ENCODE assay signal across 9 mouse cellular contexts in the genomic region with DNA sequence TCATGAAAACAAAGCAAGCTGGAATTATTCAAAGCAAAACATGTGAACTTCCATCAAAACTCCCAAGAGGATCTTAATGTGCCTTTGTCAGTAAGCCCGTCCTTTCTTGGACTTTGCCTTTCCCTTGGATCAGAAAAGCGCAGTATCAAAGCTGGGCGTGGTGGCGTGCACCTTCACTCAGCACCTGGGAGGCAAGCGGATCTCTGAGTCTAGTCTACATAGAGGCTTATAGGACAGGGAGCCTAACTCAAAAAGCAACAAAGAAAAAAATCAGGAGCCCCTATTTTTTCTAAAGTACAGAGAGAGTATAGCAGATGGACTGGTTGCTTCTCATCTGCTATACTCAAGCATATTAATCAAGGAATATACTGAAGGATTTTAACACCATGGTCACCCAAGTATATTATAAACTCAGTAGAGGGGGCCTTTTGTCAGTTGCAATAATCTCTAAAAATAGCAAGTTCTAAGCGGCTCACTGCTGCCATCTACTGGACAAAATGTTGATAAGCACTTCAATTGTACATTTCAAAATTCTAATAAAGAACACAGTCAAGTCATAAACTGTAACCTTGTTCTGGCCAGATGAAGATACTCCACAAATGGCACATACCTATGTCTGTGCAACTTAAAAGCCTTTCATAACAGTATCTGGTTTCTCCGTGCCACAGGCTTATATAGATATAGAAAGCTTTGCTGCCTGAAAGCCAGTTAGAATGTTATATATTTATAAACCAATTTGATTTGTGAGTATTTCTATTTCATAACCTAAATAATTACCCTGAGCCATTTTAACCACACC. TPM values are rescaled to one million over a fixed set of nuclear protein-coding genes. Genes with fewer than 3 reads are reported as not detected.
DNase-seq lines count a peak whose midpoint lies in the region; ATAC-seq and TF ChIP-seq lines count a peak whose summit lies in the region.
"Had no signal": no experiment of that assay in that cellular context is flagged by ENCODE, and none has a peak within 500 bp of the region (broad histone marks: within the 10 kb centered on the region; RNA-seq: fewer than 3 reads in every experiment).

No protein-coding gene starts in this region.

- H3K36me3 ChIP-seq in kidney, postnatal 0 days (ENCODE audit: insufficient read depth, low read length) = 0 out of 2 replicates have a peak, but pooled peaks cover 6% of the 10 kb centered on the region
- H3K36me3 ChIP-seq in kidney, embryonic 16.5 days (ENCODE audit: insufficient read depth, low read length) = peaks cover 11% of the 10 kb centered on the region
- peaks cover 32% of the 10 kb centered on the region for H3K36me3 ChIP-seq in forebrain, embryonic 14.5 days (ENCODE audit: control insufficient read depth, insufficient read depth, low read length)

- H3K9me3 ChIP-seq in kidney, postnatal 0 days (replicated peaks; ENCODE audit: low read length) = no peaks in the 10 kb centered on the region
- no peaks in the 10 kb centered on the region for H3K9me3 ChIP-seq in kidney, embryonic 16.5 days (ENCODE audit: low read length)
- H3K9me3 ChIP-seq in forebrain, embryonic 14.5 days (replicated peaks; ENCODE audit: control insufficient read depth, low read length) = no peaks in the 10 kb centered on the region
- H3K9me3 ChIP-seq: limb, embryonic 13.5 days had no signal

- H3K4me2 ChIP-seq in kidney, postnatal 0 days (ENCODE audit: low read length) = no peak overlapping the region
- no peak overlapping the region for H3K4me2 ChIP-seq in kidney, embryonic 16.5 days (replicated peaks; ENCODE audit: low read depth, low read length)
- H3K4me2 ChIP-seq in forebrain, embryonic 14.5 days (ENCODE audit: low read length) = no peak overlapping the region
- H3K4me2 ChIP-seq: limb, embryonic 13.5 days had no signal

- H3K27ac ChIP-seq in kidney, postnatal 0 days = no peak overlapping the region
- H3K27ac ChIP-seq in kidney, embryonic 16.5 days (ENCODE audit: low read length) = no peak overlapping the region
- no peak overlapping the region for H3K27ac ChIP-seq in forebrain, embryonic 14.5 days (ENCODE audit: low read depth, low read length)
- H3K27ac ChIP-seq: limb, embryonic 13.5 days had no signal

- peaks cover 5% of the 10 kb centered on the region for H3K4me1 ChIP-seq in kidney, postnatal 0 days (replicated peaks; ENCODE audit: insufficient read depth, low read length)
- H3K4me1 ChIP-seq in kidney, embryonic 16.5 days (ENCODE audit: insufficient read depth, low read length) = no peaks in the 10 kb centered on the region
- H3K4me1 ChIP-seq in forebrain, embryonic 14.5 days (ENCODE audit: control insufficient read depth, insufficient read depth, low read length) = no peaks in the 10 kb centered on the region

- no peaks in the 10 kb centered on the region for H3K27me3 ChIP-seq in kidney, postnatal 0 days (ENCODE audit: insufficient read depth, low read length)
- no peaks in the 10 kb centered on the region for H3K27me3 ChIP-seq in kidney, embryonic 16.5 days (ENCODE audit: insufficient read depth, low read length)
- no peaks in the 10 kb centered on the region for H3K27me3 ChIP-seq in forebrain, embryonic 14.5 days (replicated peaks; ENCODE audit: control insufficient read depth, insufficient read depth, low read length)
- H3K27me3 ChIP-seq: limb, embryonic 13.5 days had no signal

- no peak overlapping the region for H3K4me3 ChIP-seq in kidney, postnatal 0 days (replicated peaks; ENCODE audit: low read depth, low read length)
- no peak overlapping the region for H3K4me3 ChIP-seq in kidney, embryonic 16.5 days (ENCODE audit: low read length)
- H3K4me3 ChIP-seq in forebrain, embryonic 14.5 days (ENCODE audit: low read depth, low read length) = no peak overlapping the region
- H3K4me3 ChIP-seq: limb, embryonic 13.5 days had no signal

- no peak overlapping the region for H3K9ac ChIP-seq in kidney, postnatal 0 days (ENCODE audit: low read depth, low read length)
- no peak overlapping the region for H3K9ac ChIP-seq in kidney, embryonic 16.5 days (replicated peaks; ENCODE audit: low read length)
- H3K9ac ChIP-seq in forebrain, embryonic 14.5 days (ENCODE audit: low read length) = no peak overlapping the region
- H3K9ac ChIP-seq: limb, embryonic 13.5 days had no signal

- WGBS in kidney, postnatal 0 days = 68% methylated on average over 7 of the region's 7 CpGs
- 68% methylated on average over 7 of the region's 7 CpGs for WGBS in kidney, embryonic 16.5 days
- WGBS in forebrain, embryonic 14.5 days = 75% methylated on average over 7 of the region's 7 CpGs

- peak; percentile 86 for DNase-seq in kidney, postnatal 0 days (ENCODE audit: low spot score)
- peak; percentile 16 to 36 for DNase-seq in CD8-positive naive resting alpha-beta T cell, adult 2 months (ENCODE audit: low read depth in 2 of 2, low spot score in 2 of 2)
- peak; percentile 74 for DNase-seq in adipocyte (ENCODE audit: low spot score)
- DNase-seq in forebrain, embryonic 14.5 days (ENCODE audit: low spot score) = peak; percentile 81
- peak; percentile 43 to 58 for DNase-seq in layer of hippocampus, postnatal 10 days (ENCODE audit: low spot score in 2 of 2)

- ATAC-seq in kidney, postnatal 0 days (replicated peaks; ENCODE audit: low FRiP score, low read depth) = no peak
- ATAC-seq in kidney, embryonic 16.5 days (ENCODE audit: low FRiP score, low TSS enrichment) = no peak
- ATAC-seq in forebrain, embryonic 14.5 days = peak; percentile 26; the same call in 1 of the 2 replicates
- ATAC-seq in monocyte, adult 5-6 weeks (replicated peaks; ENCODE audit: insufficient number of reproducible peaks, low FRiP score, low TSS enrichment, poor library complexity, severe bottlenecking) = 0 out of 2 replicates have a peak, but pooled peaks have one; percentile 43
- ATAC-seq in erythroblast, adult 5-6 weeks (replicated peaks; ENCODE audit: low FRiP score, poor library complexity, severe bottlenecking) = no peak; the same call in 1 of the 2 replicates

- TF ChIP-seq CTCF in kidney, postnatal 0 days (IDR thresholded peaks at IDR 0.05; ENCODE audit: low read depth) = peak; percentile 92

RNA-seq across cellular contexts. Expression of a gene that starts 31.3 kb away (rescaled TPM):
- 43.3 and 44.0 TPM in 2 replicates for polyA plus RNA-seq in kidney, postnatal 0 days (2015; fragmentation: Nextera tagmentation; extraction: Ambion mirVana)
- polyA plus RNA-seq in kidney, embryonic 16.5 days (2015; fragmentation: Nextera tagmentation; extraction: Ambion mirVana) = 37.4 and 39.3 TPM in 2 replicates
- 53.1 and 64.5 TPM in 2 replicates for polyA plus RNA-seq in forebrain, embryonic 14.5 days (2014; fragmentation: Nextera tagmentation; extraction: Ambion mirVana)
- 100 to 1,000 TPM in 1 of 2 experiments, 10 to 100 TPM in 1; 95.5 to 103 TPM for total RNA-seq in layer of hippocampus, postnatal 10 days (2021)
- 16.0 to 36.6 TPM (median 32.1 TPM) in 3 replicates for total RNA-seq in monocyte, adult 5-6 weeks (2017)
- total RNA-seq in erythroblast, adult 5-6 weeks (2015; ENCODE audit: low replicate concordance) = 3.8 and 5.2 TPM in 2 replicates
- 2.9 and 3.2 TPM in 2 replicates for total RNA-seq in erythroblast, adult 5-6 weeks (2017; ENCODE audit: low replicate concordance)

Comparison
In these comparisons a context has a peak if more than half of its experiments do, and no peak if none do; other contexts are left out.
1. ATAC-seq: peak in forebrain, embryonic 14.5 days (single experiment) and monocyte, adult 5-6 weeks (single experiment); none in kidney, postnatal 0 days (single experiment), kidney, embryonic 16.5 days (single experiment) and erythroblast, adult 5-6 weeks (single experiment).
2. DNase-seq: peak in every context shown above with its lines; median percentile 86 in kidney, postnatal 0 days; 81 in forebrain, embryonic 14.5 days; 74 in adipocyte; 50 in layer of hippocampus, postnatal 10 days; 26 in CD8-positive naive resting alpha-beta T cell, adult 2 months.